21 mouse cellular contexts compared by ENCODE assay signal in genomic region chr11:72286651-72287050, GRCm38 (mm10). TPM values are rescaled to one million over a fixed set of nuclear protein-coding genes. Genes with fewer than 3 reads are reported as not detected.
"Had no signal": no experiment of that assay in that cellular context is flagged by ENCODE, and none has a peak within 500 bp of the region (broad histone marks: within the 10 kb centered on the region; RNA-seq: fewer than 3 reads in every experiment).

No protein-coding gene starts in this region.

- H3K27ac ChIP-seq: macrophage; midbrain, embryonic 12.5 days; neural tube, embryonic 12.5 days; stomach, embryonic 15.5 days; stomach, postnatal 0 days had no signal

- H3K9me3 ChIP-seq: neural tube, embryonic 12.5 days; stomach, embryonic 15.5 days had no signal

- H3K4me3 ChIP-seq: megakaryocyte, embryonic 14.5 days; midbrain, embryonic 12.5 days; neural tube, embryonic 12.5 days; stomach, embryonic 15.5 days had no signal

- H3K4me1 ChIP-seq: megakaryocyte, embryonic 14.5 days; midbrain, embryonic 12.5 days; neural tube, embryonic 12.5 days; stomach, embryonic 15.5 days had no signal

- H3K36me3 ChIP-seq: midbrain, embryonic 12.5 days; neural tube, embryonic 12.5 days; stomach, embryonic 15.5 days had no signal

- DNase-seq: lung, adult 18-20 months; lung, embryonic 14.5 days; lung, postnatal 10 days; midbrain, embryonic 14.5 days; right cerebral cortex, postnatal 14 days; thymus, adult 2 months; thymus, postnatal 25 days; thymus, postnatal 4 days had no signal

- H3K27me3 ChIP-seq: midbrain, embryonic 12.5 days; neural tube, embryonic 12.5 days; stomach, embryonic 15.5 days had no signal

- H3K9ac ChIP-seq: lung, embryonic 14.5 days; midbrain, embryonic 12.5 days; neural tube, embryonic 12.5 days; stomach, embryonic 15.5 days had no signal

RNA-seq across cellular contexts. Expression of gene Slc13a5, which starts 19.6 kb away (rescaled TPM):
- total RNA-seq: monocyte, adult 5-6 weeks had no signal
- polyA plus RNA-seq: liver, embryonic 16.5 days; lung, embryonic 14.5 days; macrophage; spleen, adult 2 months had no signal

RNA-seq across cellular contexts. Expression of gene Fbxo39, which starts 27.6 kb away (rescaled TPM):
- total RNA-seq: megakaryocyte progenitor cell, adult 5-6 weeks had no signal
- polyA plus RNA-seq: liver, embryonic 16.5 days; lung, embryonic 14.5 days; lung, embryonic 16.5 days; macrophage; midbrain, embryonic 12.5 days; midbrain, embryonic 14.5 days; midbrain, embryonic 16.5 days; neural tube, embryonic 12.5 days; neural tube, embryonic 14.5 days; stomach, embryonic 15.5 days; stomach, postnatal 0 days had no signal
